Mouse (Mus musculus) megakaryocyte, adult 5-6 weeks (primary cell): Measurements from ENCODE around the gene Map7. TPM values are rescaled to one million over a fixed set of nuclear protein-coding genes. Genes with fewer than 3 reads are reported as not detected.

Source experiments
- total RNA-seq, 2 experiments: library from RNA; stranded (forward) in 1 of 2; stranded (reverse) in 1 of 2; fragments of 153-499, 151-499 nt in 1 of 2; fragments of 221-1000, 200-1000 nt in 1 of 2; gene quantifications; 2 replicates each; pipeline versions ENCODE4 v1.2.3 to v1.2.4; 2015 to 2017

Map7 gene
- total RNA-seq, 2 experiments from 2014 or later, result 2.3 to 3.8 TPM

Other genes starting within 250 kb of the Map7 start
- 36.0 and 47.6 TPM in 2 replicates for gene Pex7, start 240.8 kb upstream of the Map7 start, total RNA-seq (2015)
- 13.5 and 19.5 TPM in 2 replicates for gene Pex7, start 240.8 kb upstream of the Map7 start, total RNA-seq (2017)
- gene Map3k5, start 214.0 kb upstream of the Map7 start, total RNA-seq (2015), result 25.4 and 37.0 TPM in 2 replicates
- 36.7 and 42.4 TPM in 2 replicates for gene Map3k5, start 214.0 kb upstream of the Map7 start, total RNA-seq (2017)
- 91.4 and 94.3 TPM in 2 replicates for gene Bclaf1, start 164.0 kb downstream of the Map7 start, total RNA-seq (2015)
- 230 and 242 TPM in 2 replicates for gene Bclaf1, start 164.0 kb downstream of the Map7 start, total RNA-seq (2017)
- 80.0 and 90.2 TPM in 2 replicates for gene Mtfr2, start 199.3 kb downstream of the Map7 start, total RNA-seq (2015)
- gene Mtfr2, start 199.3 kb downstream of the Map7 start, total RNA-seq (2017), result 13.3 and 18.5 TPM in 2 replicates